Mouse (Mus musculus): ENCODE data around the gene Gpr155. TPM values are rescaled to one million over a fixed set of nuclear protein-coding genes. Genes with fewer than 3 reads are reported as not detected.
A peak's percentile ranks its signal among the peaks of the same experiment; 100 is the strongest.

The Gpr155 gene
- polyA plus RNA-seq, 1 experiment from 2014 or later: 8.1 TPM

GRCm38 (mm10) chr2:73312152-73313116 is 73.9 kb downstream of the Gpr155 start, which contains the start of the genes Scrn3 and Cir1:
TSS of gene Scrn3 (plus strand) at chr2:73312601.
TSS of gene Cir1 (minus strand) at chr2:73312701.
- peaks cover 9% of the 10 kb centered on the region; the same call in 1 of the 2 replicates for H3K36me3 ChIP-seq (ENCODE audit: insufficient read depth, low read length)
- under 1% methylated on average over 64 of the region's 64 CpGs for WGBS

DNA sequence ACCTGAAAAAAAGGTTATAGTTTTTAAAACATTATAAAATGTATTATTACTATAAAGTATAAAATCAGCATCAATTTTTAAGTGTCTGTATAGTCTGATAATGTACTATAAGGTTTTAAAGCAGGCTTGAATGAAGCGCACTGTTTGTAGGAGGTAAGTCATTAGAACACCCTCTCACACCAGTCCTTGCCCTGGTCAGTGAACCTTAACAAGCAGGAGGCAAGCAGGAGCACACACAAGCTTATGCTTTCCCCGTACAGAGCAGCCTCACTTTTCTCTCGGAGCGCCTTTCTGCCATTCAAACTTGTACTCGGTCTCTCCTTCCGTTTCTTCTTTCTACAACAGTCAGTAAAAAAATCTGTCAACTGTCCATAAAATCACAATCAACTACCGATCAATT is 80.4 kb downstream of the Gpr155 start:
- 93% methylated on average over 7 of the region's 7 CpGs for WGBS

More at GRCm38 (mm10) chr2:73312152-73313116, 73.9 kb downstream of the Gpr155 start, which contains the start of the genes Scrn3 and Cir1:
- peaks cover 3% of the 10 kb centered on the region; the same call in 1 of the 2 replicates for H3K4me1 ChIP-seq (ENCODE audit: insufficient read depth, low read depth, low read length)
- DNase-seq (ENCODE audit: low spot score) (peak; percentile 99), ATAC-seq (peak; percentile 99)
- peak within 1 kb of the TSS; percentile 74 for H3K27ac ChIP-seq (ENCODE audit: low read length)
- TF ChIP-seq EP300 (IDR thresholded peaks at IDR 0.05): peak; percentile 65; the same call in 1 of the 2 replicates
- TF ChIP-seq CTCF (IDR thresholded peaks at IDR 0.05): no peak
- peak within 1 kb of the TSS; percentile 72 for H3K4me2 ChIP-seq (replicated peaks; ENCODE audit: low read depth, low read length)
- no peaks in the 10 kb centered on the region for H3K9me3 ChIP-seq (ENCODE audit: low read length)
- H3K4me3 ChIP-seq (ENCODE audit: low read depth, low read length): peak within 1 kb of the TSS; percentile 75
- no peaks in the 10 kb centered on the region for H3K27me3 ChIP-seq (replicated peaks; ENCODE audit: insufficient read depth, low read length)
- peak within 1 kb of the TSS; percentile 88 for H3K9ac ChIP-seq (replicated peaks; ENCODE audit: low read depth)

DNA sequence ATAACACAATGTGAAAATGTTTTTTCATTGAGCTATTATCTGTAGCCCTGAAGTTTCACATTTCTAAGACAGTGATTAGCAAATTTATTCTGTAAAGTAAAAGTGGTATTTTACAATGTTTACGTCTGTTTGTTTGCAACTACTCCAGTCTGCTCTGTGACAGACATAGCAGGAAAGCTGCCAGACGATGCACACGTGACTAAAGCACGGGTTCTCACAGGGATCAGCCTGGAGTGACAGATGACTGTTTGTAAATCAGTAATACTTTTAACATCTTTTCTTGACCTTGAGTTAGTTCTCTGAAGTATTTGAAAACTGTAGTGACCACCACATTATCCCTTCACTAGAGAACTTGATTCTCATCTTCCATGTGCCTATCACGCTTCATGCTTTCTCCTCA is 81.9 kb downstream of the Gpr155 start:
- Histone ChIP-seq H3K4me3 (ENCODE audit: low read depth, low read length) (no peak overlapping the region), H3K4me2 (replicated peaks; ENCODE audit: low read depth, low read length) (no peak overlapping the region), H3K9me3 (ENCODE audit: low read length) (no peaks in the 10 kb centered on the region), H3K4me1 (ENCODE audit: insufficient read depth, low read depth, low read length) (no peaks in the 10 kb centered on the region), H3K27ac (ENCODE audit: low read length) (no peak overlapping the region), H3K27me3 (replicated peaks; ENCODE audit: insufficient read depth, low read length) (no peaks in the 10 kb centered on the region), H3K9ac (replicated peaks; ENCODE audit: low read depth) (no peak overlapping the region), H3K36me3 (ENCODE audit: insufficient read depth, low read length) (peaks cover 11% of the 10 kb centered on the region; the same call in 1 of the 2 replicates)
- ATAC-seq (no peak), DNase-seq (ENCODE audit: low spot score) (no peak)
- TF ChIP-seq CTCF (IDR thresholded peaks at IDR 0.05) (no peak), EP300 (IDR thresholded peaks at IDR 0.05) (no peak)
- 89% methylated on average over 5 of the region's 5 CpGs for WGBS

More for the DNA sequence above, 80.4 kb downstream of the Gpr155 start:
- H3K4me3 ChIP-seq (ENCODE audit: low read depth, low read length): no peak overlapping the region
- ATAC-seq (no peak), DNase-seq (ENCODE audit: low spot score) (no peak)
- no peaks in the 10 kb centered on the region for H3K27me3 ChIP-seq (replicated peaks; ENCODE audit: insufficient read depth, low read length)
- no peaks in the 10 kb centered on the region for H3K9me3 ChIP-seq (ENCODE audit: low read length)
- H3K4me1 ChIP-seq (ENCODE audit: insufficient read depth, low read depth, low read length): no peaks in the 10 kb centered on the region
- TF ChIP-seq CTCF (IDR thresholded peaks at IDR 0.05) (no peak), EP300 (IDR thresholded peaks at IDR 0.05) (no peak)
- peaks cover 20% of the 10 kb centered on the region; the same call in 1 of the 2 replicates for H3K36me3 ChIP-seq (ENCODE audit: insufficient read depth, low read length)
- no peak overlapping the region for H3K4me2 ChIP-seq (replicated peaks; ENCODE audit: low read depth, low read length)
- H3K9ac ChIP-seq (replicated peaks; ENCODE audit: low read depth): no peak overlapping the region
- H3K27ac ChIP-seq (ENCODE audit: low read length): no peak overlapping the region

- ATAC-seq (no peak), DNase-seq (ENCODE audit: low spot score) (no peak)
- Histone ChIP-seq H3K9ac (replicated peaks; ENCODE audit: low read depth) (no peak overlapping the region), H3K27me3 (replicated peaks; ENCODE audit: insufficient read depth, low read length) (no peaks in the 10 kb centered on the region), H3K4me2 (replicated peaks; ENCODE audit: low read depth, low read length) (no peak overlapping the region), H3K4me1 (ENCODE audit: insufficient read depth, low read depth, low read length) (no peaks in the 10 kb centered on the region), H3K36me3 (ENCODE audit: insufficient read depth, low read length) (peaks cover 11% of the 10 kb centered on the region; the same call in 1 of the 2 replicates), H3K4me3 (ENCODE audit: low read depth, low read length) (no peak overlapping the region), H3K9me3 (ENCODE audit: low read length) (no peaks in the 10 kb centered on the region), H3K27ac (ENCODE audit: low read length) (no peak overlapping the region)
- 96% methylated on average over 9 of the region's 9 CpGs for WGBS
- TF ChIP-seq CTCF (IDR thresholded peaks at IDR 0.05) (no peak), EP300 (IDR thresholded peaks at IDR 0.05) (no peak)
Measured at GRCm38 (mm10) chr2:73302722-73303121, 83.7 kb downstream of the Gpr155 start.

- DNase-seq (ENCODE audit: low spot score) (no peak), ATAC-seq (no peak)
- H3K4me3 ChIP-seq (ENCODE audit: low read depth, low read length): no peak overlapping the region
- peaks cover 11% of the 10 kb centered on the region; the same call in 1 of the 2 replicates for H3K36me3 ChIP-seq (ENCODE audit: insufficient read depth, low read length)
- H3K27ac ChIP-seq (ENCODE audit: low read length): no peak overlapping the region
- H3K4me2 ChIP-seq (replicated peaks; ENCODE audit: low read depth, low read length): no peak overlapping the region
- H3K9ac ChIP-seq (replicated peaks; ENCODE audit: low read depth): no peak overlapping the region
- H3K27me3 ChIP-seq (replicated peaks; ENCODE audit: insufficient read depth, low read length): no peaks in the 10 kb centered on the region
- no peaks in the 10 kb centered on the region for H3K9me3 ChIP-seq (ENCODE audit: low read length)
- TF ChIP-seq EP300 (IDR thresholded peaks at IDR 0.05): no peak
- TF ChIP-seq CTCF (IDR thresholded peaks at IDR 0.05): no peak
- 45% methylated on average over 1 of the region's 1 CpGs for WGBS
- no peaks in the 10 kb centered on the region for H3K4me1 ChIP-seq (ENCODE audit: insufficient read depth, low read depth, low read length)
Measured at GRCm38 (mm10) chr2:73301979-73302378, 84.4 kb downstream of the Gpr155 start.

DNA sequence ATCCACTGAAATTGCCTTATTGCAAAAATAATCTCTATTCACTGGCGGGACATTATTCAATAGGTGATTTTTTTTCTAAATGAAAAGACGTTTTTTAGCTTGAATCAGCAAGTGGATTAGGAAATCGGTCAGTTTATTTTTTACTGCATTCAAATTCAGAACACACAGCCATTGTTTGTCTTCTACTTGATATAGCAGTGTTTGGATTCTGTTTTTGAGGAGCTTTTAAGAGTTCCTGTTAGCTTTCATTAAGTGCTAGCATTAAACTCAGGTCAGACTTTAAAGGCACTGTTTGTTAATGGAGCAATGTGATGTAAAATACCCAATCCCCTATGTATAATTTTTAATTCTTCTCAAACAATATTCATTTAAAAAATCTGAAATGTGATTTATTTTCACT is 87.5 kb downstream of the Gpr155 start:
- Histone ChIP-seq H3K27me3 (replicated peaks; ENCODE audit: insufficient read depth, low read length) (no peaks in the 10 kb centered on the region), H3K4me1 (ENCODE audit: insufficient read depth, low read depth, low read length) (no peaks in the 10 kb centered on the region), H3K9ac (replicated peaks; ENCODE audit: low read depth) (no peak overlapping the region), H3K9me3 (ENCODE audit: low read length) (no peaks in the 10 kb centered on the region), H3K27ac (ENCODE audit: low read length) (no peak overlapping the region), H3K36me3 (ENCODE audit: insufficient read depth, low read length) (peaks cover 5% of the 10 kb centered on the region; the same call in 1 of the 2 replicates), H3K4me3 (ENCODE audit: low read depth, low read length) (no peak overlapping the region), H3K4me2 (replicated peaks; ENCODE audit: low read depth, low read length) (no peak overlapping the region)
- 56% methylated on average over 3 of the region's 3 CpGs for WGBS
- TF ChIP-seq CTCF (IDR thresholded peaks at IDR 0.05): no peak
- TF ChIP-seq EP300 (IDR thresholded peaks at IDR 0.05): peak; percentile 42; the same call in 1 of the 2 replicates
- DNase-seq (ENCODE audit: low spot score) (peak; percentile 55), ATAC-seq (peak; percentile 57)

Data from lung, postnatal 0 days (tissue).